Mouse (Mus musculus) urinary bladder, postnatal 25 days (tissue): Measurements from ENCODE around the gene Cdk5r1.

Experiments used
- DNase-seq: peaks from one replicate; pipeline ENCODE4 v3.0.0; 2022; ENCODE audit warnings: low spot score

Cdk5r1 gene

DNA sequence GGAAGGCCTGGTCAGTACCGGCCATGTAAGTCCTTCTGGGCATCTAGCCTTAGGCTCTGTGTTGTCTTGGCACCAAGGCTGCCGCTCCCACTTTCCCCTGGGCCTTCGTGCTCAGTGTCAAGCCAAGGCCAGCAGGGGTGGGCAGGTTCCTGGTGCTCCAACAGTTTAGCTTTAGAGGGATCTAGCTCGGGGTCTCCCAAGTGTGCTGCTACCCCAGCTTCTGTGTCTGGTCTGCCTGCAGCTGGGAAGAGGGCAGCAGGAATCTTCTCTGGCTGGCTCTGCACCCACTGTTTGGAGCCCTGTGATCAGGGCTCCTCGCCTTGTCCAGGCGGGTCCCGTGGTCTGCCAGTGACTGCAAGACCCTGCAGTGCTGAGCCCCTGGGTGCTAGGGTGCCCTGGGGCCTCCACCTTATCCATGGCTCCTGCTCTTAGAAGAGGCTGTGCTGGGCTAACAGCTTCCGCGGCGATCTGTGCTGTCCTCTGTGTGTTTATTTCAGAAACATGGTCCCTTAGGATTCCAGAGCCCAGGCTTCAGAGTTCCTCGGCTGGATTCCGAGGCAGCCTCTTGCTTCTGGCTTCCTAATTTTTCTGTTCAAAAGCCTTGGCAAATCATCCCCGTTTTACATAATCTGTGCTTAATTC is 4.7 kb downstream of the Cdk5r1 start:
- DNase-seq, result no peak

DNA sequence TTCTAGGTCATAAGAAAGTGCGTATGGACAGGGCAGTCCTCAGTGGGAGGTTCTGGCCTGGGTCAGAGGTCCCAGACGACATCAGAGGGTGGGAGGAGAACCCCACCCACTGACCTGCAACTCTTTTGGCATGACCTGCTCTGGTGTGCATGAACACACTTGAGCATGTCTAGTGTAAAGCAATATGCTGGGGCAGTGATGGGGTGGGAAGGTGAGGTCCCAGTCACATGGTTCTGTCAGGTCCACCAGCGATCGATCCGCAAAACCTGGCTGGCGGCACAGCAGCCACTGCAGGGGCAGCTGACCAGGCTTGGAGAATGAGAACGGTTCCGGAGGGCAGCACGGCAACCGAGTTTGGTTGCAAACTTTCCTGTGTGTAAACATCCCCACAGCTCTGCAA is 5.5 kb downstream of the Cdk5r1 start:
- no peak for DNase-seq

DNA sequence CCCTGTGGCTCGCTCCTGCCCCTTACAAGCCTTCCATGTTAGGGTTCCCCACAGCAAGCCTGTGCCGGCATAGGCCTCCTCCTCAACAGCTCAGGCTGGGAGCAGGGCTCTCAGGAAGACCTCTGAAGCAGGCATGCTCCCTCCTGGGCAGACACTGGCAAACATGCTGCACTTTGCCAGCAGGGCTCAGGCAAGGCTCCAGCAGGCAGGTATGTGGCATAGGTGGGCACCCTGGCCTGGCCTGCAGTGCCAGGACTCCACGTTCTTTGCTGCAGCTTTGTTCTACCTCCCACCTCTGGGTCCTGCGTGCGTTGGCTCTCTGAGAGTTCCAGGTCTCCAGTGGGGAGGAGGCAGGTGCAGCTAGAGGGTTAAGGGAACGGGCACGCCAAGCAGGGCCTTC is 6.1 kb downstream of the Cdk5r1 start:
- no peak for DNase-seq

DNA sequence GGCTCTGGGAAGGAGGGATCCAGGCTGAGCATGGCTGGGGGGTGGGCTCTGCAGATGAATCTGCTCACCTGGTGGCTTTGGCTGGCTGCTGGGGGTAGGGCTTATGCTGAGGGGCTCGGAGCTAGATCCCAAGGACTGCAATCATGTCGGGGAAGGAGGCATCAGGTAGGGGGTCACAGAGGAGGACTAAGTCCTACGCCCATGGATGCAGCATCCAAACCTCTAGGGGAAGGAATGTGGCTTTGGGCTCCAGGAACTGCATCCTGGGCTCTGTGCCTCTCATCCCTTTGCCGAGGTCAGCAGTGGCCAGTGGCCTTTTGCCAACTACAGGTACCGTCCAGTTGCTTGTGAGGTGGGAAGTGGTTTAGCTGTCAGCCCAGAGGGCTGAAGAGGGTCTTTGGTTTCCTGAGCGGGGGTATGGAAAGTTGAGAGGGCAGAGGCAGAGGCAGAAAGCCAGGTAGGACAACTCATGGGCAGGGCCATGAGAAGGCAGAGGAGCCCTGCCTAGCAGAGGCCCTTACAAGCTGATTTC is 6.8 kb downstream of the Cdk5r1 start:
- DNase-seq, result no peak

DNA sequence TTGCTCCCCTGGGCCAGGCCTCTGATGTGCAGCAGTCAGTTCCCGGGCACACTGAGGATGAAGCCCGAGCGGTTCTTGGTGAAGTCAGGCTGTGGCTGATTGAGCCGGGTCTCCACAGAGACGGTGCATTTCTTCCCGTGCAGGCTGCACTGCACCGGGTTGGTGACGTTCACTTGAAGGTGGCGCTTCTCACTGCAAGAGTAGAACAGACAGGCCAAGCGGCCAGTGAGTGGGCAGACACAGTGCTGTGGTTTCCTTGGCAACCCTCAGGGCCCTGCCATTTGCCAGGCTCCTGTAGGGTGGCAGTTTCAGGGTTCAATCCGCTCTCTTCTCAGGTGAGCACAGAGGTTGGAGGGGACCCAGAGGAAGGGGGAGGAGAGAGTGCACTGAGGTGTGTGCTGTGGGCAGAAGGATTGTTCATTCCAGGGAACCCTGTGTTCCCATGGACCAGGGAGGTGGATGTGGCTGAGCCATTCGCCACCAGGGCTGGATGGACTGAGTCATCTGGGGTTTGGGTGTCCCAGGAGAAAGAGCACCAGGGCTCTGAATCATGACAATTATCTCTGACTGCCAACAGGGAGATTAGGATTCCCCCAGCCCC is 7.5 kb downstream of the Cdk5r1 start:
- no peak for DNase-seq

DNA sequence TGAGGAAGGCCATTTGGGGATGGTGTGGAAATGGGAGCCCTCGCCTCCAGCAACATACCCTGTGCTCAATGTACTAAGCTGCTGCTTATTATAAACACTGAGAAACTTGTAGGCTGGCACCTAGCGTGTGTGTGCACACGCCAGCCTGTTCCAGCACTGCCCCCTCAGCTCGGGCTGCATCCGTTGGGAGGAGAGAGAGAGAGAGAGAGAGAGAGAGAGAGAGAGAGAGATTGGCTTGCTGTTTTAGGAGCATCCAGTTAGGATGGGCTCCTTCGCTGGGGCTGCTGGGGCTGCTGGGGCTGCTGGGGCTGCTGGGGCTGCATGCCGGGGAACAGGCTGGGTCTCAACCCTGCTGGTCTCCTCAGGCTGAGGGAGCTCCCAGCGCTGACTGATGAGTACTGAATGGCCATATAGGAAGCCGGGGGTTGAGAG is 8.3 kb downstream of the Cdk5r1 start:
- no peak for DNase-seq

DNA sequence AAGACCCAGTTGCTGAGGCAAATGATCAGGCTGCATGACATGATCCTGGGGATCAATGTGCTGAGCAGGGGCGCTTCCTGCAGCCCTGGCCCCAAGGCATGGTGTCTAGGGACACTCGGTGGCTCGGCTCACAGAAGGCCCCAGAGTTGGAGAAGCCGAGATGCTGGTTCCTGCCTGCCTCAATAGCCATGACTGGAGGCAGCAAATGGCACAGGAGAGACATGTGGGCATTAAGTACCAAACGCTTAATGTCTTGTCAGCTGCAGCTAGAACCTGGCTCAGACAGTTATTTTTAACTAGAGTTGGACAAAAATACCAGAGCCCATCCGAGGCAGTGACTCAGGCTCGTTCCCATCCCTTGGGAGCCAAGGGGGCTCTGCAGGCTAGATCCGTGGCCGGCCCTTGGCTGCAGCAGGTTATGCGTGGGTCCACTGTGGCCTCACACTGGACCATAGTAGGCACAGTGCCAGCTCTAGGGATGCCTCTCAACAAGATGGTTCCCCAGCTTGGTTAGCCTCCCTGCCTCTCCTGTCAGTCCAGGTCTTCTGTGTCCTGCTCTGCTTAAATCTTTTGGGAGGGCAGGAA is 8.9 kb downstream of the Cdk5r1 start:
- DNase-seq, result no peak

DNA sequence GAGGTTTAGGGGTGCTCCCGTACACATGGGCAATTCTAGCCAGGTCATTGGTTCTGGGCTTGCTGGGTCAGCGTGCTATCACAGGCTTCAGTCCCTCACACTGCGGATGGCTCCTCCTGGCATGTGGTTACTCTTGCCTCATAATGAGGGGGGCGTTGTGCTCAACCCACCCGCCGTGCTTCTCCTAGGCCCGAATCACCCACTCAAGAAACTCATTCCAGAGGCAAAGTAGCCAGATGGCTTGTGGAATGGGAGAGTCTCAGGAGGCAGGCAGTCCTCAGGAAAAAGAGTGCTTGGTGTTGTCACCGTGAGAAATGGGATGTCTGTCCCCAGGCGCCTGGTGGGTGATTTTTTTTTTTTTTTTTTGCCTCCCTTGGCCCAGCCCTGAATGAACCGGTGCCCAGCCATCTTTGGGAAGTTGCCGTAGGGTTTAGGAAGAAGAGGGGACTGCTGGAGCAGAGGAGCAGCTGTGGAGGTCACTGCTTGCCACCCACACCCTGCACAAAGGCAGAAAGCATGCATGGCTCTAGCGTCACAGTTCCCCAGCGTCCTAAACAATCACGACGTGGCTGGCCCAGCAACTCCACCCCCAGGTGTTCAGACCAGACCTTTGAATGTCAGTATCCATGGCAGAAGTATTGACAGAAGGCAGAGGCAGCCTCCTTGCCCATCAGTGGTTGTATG is 11.2 kb downstream of the Cdk5r1 start:
- no peak for DNase-seq

DNA sequence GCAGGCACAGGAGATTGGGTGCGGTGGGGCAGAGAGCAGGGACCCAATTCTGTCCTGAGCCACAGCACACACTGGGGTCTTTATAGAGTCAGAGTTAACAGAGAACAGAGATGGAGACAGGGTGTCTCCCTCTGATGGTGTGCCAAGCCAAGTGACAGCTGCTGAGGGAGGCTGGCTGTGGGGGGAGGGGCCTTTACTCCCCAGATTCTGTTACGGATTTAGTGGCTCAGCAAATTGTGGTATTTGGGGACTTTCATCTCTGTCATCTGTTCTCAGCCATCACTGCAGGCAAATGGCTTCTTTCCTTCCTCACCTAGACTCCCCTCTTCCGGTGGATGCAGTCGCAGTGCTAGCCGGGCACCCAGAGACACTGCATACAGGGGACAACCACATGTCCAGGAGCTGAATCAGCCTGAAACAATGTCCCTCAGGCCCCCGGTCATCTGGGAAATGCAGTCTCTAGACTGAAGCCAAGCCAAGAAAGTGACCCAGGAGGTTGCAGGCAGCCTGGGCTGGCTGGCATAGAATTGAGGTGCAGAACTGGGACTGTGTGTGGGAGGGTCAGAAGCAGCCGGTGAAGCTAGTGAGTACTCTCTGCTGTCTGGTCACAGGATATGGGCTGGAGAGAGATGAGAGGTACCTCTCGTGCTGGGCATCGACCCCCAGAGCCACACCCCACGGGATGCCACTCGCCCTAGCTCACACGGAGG is 12.5 kb downstream of the Cdk5r1 start:
- no peak for DNase-seq

DNA sequence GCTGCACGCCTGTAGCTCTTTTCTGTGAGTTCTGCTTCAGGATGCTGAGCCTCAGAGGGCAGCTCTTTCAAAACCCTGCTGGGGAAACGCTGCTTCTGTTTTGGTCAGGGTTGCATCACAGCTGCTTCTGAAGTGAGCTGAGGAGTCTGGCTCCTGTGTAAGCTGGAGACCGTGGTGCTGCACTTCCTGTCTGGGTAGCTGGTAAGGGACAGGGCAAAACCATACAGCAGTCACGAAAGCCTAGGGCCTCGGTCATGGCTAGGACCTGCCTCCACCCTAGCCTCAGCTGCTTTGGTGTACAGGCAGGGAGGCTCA is 13.0 kb downstream of the Cdk5r1 start:
- no peak for DNase-seq

DNA sequence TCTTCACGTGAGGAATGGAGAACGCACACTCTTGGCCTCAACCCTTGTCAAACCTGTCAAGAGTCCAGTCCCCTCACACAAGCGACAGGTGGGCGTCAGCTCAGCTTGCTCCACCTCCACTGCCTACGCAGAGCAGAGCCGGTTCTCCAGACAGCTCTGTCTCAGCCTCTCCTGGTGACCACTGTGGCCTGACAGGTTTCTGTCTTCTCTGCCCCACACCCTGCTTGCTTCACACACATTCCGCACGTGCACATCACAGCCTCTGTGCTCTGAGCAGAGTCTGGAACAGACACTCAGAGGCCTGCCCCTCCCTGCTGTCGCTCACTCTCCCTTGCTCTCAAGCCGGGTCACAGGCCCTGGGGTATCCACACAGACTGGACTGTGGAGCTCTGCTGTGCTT is 14.0 kb downstream of the Cdk5r1 start:
- DNase-seq, result no peak

DNA sequence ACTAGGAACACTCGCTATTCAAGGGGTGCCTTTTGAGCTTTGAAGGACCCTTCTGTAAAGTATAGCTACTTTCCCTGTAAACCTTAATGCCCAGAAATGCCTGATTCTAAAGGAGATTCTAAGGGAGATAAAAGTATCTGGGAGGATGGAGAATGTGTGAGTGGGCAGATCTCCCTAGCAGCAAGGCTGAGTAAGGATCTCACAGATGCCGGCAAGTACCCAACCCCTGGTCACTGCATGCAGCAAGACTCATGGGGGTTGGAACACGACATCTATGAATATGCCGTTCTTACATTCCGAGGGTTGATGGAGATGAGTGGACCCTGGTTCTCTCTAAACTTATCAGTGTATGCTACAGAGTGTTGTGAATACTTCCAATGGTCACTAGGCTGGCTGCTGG is 16.4 kb downstream of the Cdk5r1 start:
- DNase-seq, result no peak

DNA sequence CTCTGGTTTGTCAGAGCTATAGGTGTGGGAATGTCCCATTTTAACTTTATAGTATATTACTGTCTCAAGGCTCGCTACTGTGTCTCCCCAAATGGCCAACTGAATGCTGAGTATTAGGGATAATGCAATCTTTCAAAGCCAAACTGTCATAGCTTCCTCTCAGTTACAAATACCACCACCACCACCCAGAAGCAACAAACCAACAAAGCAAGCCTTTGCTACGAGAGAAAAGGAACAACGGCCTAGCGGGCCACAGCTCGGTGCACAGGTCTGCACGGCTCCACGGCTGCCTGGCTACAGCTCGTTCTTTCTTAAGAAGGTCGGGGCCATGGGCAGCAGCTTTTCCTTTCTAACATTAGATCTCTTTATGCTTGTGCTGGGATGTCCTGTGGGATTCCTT is 18.0 kb downstream of the Cdk5r1 start:
- no peak for DNase-seq

DNA sequence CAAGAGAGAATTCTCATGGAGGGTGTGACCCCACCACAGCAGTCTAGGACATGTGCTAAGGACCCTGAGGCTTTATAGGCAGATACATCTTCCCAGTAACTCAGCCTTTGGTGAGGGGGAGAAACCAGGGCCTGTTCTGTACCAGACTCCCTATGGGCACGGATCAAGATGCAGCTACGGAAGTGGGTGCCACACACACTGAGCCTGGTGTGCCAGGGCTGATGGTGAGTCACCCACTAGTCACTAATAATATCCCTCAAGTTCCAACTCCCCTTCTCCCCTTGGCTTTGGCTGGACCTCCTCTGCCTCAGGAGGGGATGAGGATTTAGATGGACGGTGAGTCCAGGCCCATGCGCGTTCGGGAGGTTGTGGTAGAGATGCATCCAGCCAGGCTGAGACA is 19.1 kb downstream of the Cdk5r1 start:
- DNase-seq, result no peak

DNA sequence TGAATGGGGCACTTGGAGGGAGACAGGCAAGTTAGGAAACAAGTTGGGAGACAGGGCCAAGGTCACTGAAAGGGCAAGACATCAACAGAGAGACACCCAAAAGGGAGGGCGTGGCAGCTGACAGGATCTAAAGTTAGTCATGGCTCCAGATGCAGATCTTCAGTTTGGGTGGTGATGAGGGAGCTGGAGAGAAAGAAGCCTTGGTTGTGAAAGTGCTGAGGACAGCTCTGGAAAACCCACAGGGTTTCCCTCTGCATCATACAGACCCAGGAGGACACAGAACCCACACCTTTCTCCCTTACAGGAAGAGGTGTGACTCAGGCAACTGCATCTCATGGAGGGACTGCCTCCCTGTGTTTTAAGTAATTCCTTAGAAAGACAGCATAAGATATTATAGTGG is 19.8 kb downstream of the Cdk5r1 start:
- no peak for DNase-seq

DNA sequence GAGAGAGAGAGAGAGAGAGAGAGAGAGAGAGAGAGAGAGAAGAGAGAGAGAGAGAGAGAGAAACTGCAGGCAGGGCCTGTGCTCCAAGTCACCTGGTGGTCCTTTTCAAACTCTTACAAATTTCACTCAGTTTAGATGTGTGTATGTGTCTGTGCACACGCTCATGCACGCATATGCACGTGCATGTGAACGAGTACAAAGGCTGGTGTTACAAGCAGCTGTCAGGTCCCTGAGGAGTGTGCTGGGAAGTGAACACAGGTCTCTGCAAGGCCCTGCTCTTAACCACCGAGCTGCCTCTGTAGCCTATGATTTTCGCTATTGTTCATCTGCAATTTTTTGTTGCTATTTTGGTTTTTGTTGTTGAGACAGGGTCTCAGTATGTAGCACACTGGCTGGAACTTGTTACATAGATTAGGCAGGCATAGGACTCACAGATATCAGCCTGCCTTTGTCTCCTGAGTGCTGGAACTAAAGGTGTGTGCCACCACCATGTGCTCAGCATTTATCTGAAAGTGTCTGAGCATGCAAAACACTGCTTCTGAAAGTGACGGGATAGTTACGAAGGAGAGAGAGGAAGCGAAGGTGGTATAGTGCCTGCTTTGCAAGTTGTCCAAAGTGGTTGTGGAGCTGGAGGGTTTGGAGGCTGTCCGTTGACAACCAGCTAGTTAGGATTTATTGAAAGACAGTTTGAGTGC is 20.5 kb downstream of the Cdk5r1 start:
- no peak for DNase-seq

DNA sequence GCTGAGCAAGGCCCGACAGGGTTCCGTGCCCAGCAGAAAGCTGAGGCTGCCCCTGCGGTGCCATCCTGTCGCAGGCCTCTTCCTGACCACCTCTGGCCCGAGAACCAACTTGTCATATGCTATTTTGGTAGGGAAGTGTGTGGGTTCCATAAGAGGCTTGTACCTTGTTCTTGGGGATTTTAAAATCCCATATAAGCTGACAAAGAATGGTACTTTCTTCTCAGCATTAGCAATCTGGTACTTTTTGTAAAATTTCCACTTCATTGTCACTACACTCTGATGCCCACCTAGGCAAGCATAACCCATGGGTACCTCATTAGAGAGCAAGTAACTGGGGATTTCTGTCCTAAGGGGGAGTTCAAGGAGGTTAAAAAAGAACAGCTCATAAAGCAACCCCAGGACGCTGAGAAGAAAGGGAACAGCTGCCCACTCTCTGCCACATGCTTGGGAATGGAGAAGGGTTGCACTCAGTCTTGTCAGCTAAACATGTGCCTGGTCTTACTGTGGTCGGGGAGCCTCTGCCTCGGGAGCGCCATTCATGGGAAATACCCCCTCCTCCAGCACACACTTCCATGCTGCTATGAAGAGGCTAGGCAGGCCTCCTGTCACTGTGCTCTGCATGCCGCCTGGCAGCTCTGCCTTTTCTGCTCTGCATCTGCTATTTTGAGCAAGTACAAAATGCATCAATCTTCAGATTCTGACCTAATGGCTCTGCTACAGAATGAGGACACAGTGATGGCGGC is 21.7 kb downstream of the Cdk5r1 start:
- no peak for DNase-seq

DNA sequence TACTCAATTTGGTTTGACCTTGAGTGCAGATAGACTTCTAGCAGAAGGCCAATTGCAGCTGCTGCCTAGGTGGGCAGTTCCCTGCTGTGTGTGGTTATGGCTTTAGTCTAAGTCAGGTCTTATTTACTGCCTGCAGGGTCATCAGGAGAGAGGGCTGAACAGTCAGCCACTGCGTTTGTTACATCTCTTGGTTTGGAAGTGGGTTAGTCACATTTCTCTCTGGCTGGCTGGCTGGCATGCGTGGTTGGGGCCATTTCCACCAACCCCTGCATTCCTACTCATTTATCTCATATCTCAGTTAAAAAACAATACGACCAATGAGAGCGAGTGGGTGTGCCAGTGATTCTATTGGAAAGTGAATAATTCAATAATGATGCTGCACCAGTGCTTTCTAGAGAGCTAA is 22.7 kb downstream of the Cdk5r1 start:
- no peak for DNase-seq

DNA sequence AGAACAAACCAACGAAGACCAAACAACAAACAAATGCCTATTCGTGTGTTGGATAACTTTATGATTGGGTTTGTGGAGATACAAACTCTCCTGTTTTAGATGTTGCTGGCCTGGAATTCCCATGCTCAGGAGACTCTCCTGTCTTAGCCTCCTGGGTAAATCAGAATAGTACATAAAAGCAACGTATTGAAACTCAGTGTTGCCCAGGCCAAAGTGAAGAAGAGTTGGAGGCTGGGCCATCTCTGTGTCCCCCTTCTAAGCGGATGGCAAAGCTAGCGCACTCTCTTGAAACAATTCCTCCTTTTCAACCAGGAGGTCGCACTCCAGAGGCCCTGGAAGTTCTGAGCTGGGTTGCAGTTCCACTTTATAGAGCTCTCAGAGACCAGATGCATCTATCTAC is 26.5 kb downstream of the Cdk5r1 start:
- no peak for DNase-seq

DNA sequence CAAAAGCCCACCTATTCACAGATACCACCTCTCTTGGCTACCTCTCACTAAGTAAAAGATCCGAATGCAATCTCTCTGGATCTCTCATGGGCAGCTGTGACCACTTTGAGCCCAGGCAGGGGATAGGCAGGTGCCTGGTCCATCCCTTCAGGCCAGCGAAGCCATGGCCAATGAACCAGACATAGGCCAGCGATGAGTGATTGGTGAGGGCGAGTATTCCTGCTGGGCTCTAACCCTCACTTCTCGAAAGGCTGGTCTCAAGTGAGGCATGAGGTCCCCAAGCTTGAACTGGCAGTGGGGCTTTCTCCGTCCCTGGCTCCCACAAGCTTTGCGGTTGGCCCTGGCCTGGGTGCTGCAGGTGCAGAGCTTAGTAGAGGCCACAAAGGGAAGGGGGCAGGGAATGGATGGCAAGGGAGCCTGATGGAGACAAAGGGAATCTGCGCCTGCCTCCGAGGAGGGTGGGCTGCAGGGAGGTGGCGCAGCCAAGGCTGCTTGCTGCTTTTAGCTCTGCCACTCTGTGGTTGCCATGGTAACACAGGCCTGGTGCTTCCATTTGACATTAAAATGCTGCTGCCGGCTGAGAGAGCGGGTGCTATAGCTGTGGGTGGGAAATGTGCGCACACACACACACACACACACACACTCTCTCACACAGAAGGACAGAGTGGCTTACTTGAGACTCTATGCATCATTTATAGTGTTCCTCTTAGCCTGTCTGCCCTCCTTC is 27.1 kb downstream of the Cdk5r1 start:
- DNase-seq, result no peak
